Mouse (Mus musculus): ENCODE measurements around the gene Kctd12b. TPM values are rescaled to one million over a fixed set of nuclear protein-coding genes. Genes with fewer than 3 reads are reported as not detected.

The Kctd12b gene
- total and polyA plus RNA-seq, 2 experiments from 2014 or later = 3.8 to 6.3 TPM

- Histone ChIP-seq H3K4me3 (ENCODE audit: low read length) (no peak overlapping the region), H3K27ac (no peak overlapping the region), H3K9me3 (ENCODE audit: low read length) (no peaks in the 10 kb centered on the region), H3K4me2 (ENCODE audit: low read depth, low read length) (no peak overlapping the region), H3K27me3 (ENCODE audit: insufficient read depth, low read length) (no peaks in the 10 kb centered on the region), H3K9ac (replicated peaks; ENCODE audit: low read length) (no peak overlapping the region), H3K4me1 (ENCODE audit: insufficient read depth, low read length) (no peaks in the 10 kb centered on the region), H3K36me3 (ENCODE audit: insufficient read depth, low read length) (no peaks in the 10 kb centered on the region)
- DNase-seq (ENCODE audit: low spot score) (peak; percentile 45), ATAC-seq (no peak)
- TF ChIP-seq CTCF (IDR thresholded peaks at IDR 0.05; ENCODE audit: low read depth) = peak; percentile 50
- 11% methylated on average over 1 of the region's 1 CpGs for WGBS
These were observed 59.9 kb downstream of the Kctd12b start for GRCm38 (mm10) chrX:153636247-153636646.

Other genes with a start within 250 kb of the Kctd12b start
- gene Ubqln2, start 198.2 kb downstream of the Kctd12b start, total RNA-seq (2014; rRNA removed) = 112 and 128 TPM in 2 replicates
- 38.9 and 43.6 TPM in 2 replicates for gene Ubqln2, start 198.2 kb downstream of the Kctd12b start, polyA plus RNA-seq (2015; fragmentation: Nextera tagmentation; extraction: Ambion mirVana)
- gene Cypt3, start 137.8 kb downstream of the Kctd12b start, total RNA-seq (2014; rRNA removed) = not detected in 2 replicates
- gene Cypt3, start 137.8 kb downstream of the Kctd12b start, polyA plus RNA-seq (2015; fragmentation: Nextera tagmentation; extraction: Ambion mirVana) = not detected in 2 replicates
- gene Nbdy, start 27.2 kb upstream of the Kctd12b start, total RNA-seq (2014; rRNA removed) = 55.9 and 57.0 TPM in 2 replicates
- gene Nbdy, start 27.2 kb upstream of the Kctd12b start, polyA plus RNA-seq (2015; fragmentation: Nextera tagmentation; extraction: Ambion mirVana) = 192 and 198 TPM in 2 replicates
- gene Spin2c, start 135.8 kb upstream of the Kctd12b start, total RNA-seq (2014; rRNA removed) = 11.3 and 15.2 TPM in 2 replicates
- 25.6 and 27.1 TPM in 2 replicates for gene Spin2c, start 135.8 kb upstream of the Kctd12b start, polyA plus RNA-seq (2015; fragmentation: Nextera tagmentation; extraction: Ambion mirVana)

Measured in hindbrain, postnatal 0 days (tissue).